ENCODE assay signal across 11 mouse cellular contexts in the genomic region with DNA sequence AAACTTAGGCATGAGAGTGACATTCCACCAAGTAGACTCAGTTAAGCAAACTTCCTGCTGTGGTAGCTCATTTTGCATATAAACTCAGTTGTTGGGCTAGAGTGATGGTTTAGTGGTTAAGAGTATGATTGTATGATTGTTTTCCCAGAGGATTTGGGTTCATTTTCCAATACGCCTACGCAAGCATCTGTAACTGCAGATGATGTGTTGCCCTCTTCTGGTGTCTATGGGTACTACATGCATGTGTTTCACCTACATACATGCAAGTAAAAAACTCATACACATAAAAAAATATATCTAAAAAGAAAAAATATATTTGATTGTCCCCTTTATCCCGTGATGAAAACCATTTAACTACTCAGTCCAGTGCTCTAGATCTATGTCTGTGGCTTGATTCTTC.
DNase-seq lines count a peak whose midpoint lies in the region; ATAC-seq lines count a peak whose summit lies in the region.
"Had no signal": no experiment of that assay in that cellular context is flagged by ENCODE, and none has a peak within 500 bp of the region (broad histone marks: within the 10 kb centered on the region; RNA-seq: fewer than 3 reads in every experiment).

No protein-coding gene starts in this region.

- no peaks in the 10 kb centered on the region for H3K36me3 ChIP-seq in midbrain, embryonic 11.5 days (ENCODE audit: control insufficient read depth, insufficient read depth, low read length)
- no peaks in the 10 kb centered on the region for H3K36me3 ChIP-seq in midbrain, embryonic 10.5 days
- H3K36me3 ChIP-seq: embryonic facial prominence, embryonic 15.5 days; hindbrain, embryonic 15.5 days had no signal

- no peaks in the 10 kb centered on the region for H3K4me1 ChIP-seq in midbrain, embryonic 11.5 days (ENCODE audit: control insufficient read depth, insufficient read depth, low read length)
- H3K4me1 ChIP-seq in midbrain, embryonic 10.5 days: no peaks in the 10 kb centered on the region
- H3K4me1 ChIP-seq: embryonic facial prominence, embryonic 15.5 days; hindbrain, embryonic 15.5 days; megakaryocyte, embryonic 14.5 days had no signal

- H3K9ac ChIP-seq in midbrain, embryonic 11.5 days (ENCODE audit: low read length): no peak overlapping the region
- H3K9ac ChIP-seq: embryonic facial prominence, embryonic 15.5 days; hindbrain, embryonic 15.5 days had no signal

- peak; percentile 39 for DNase-seq in CD4-positive, CD25-positive, alpha-beta regulatory T cell, adult 2 months (ENCODE audit: low read depth, low spot score)
- DNase-seq in kidney, adult 9 months: peak; percentile 15
- DNase-seq in kidney, adult 11 months: no peak
- peak; percentile 83 for DNase-seq in midbrain, embryonic 11.5 days (ENCODE audit: low spot score, missing footprints)
- DNase-seq in midbrain, embryonic 10.5 days (ENCODE audit: low spot score): no peak
- peak; percentile 56 for DNase-seq in retina, postnatal 1 day
- no peak for DNase-seq in frontal cortex, postnatal 25 days (ENCODE audit: low spot score in 2 of 2)

- ATAC-seq in CD4-positive, CD25-positive, alpha-beta regulatory T cell, adult 4 months: no peak
- no peak for ATAC-seq in midbrain, embryonic 11.5 days (ENCODE audit: low FRiP score)

- H3K4me2 ChIP-seq in midbrain, embryonic 11.5 days: no peak overlapping the region
- H3K4me2 ChIP-seq: embryonic facial prominence, embryonic 15.5 days; hindbrain, embryonic 15.5 days had no signal

- H3K9me3 ChIP-seq in midbrain, embryonic 11.5 days (ENCODE audit: control insufficient read depth, low read length): no peaks in the 10 kb centered on the region
- no peaks in the 10 kb centered on the region; the same call in 1 of the 2 replicates for H3K9me3 ChIP-seq in midbrain, embryonic 10.5 days (replicated peaks)
- H3K9me3 ChIP-seq: embryonic facial prominence, embryonic 15.5 days; hindbrain, embryonic 15.5 days; megakaryocyte, embryonic 14.5 days had no signal

- H3K27me3 ChIP-seq in midbrain, embryonic 11.5 days (ENCODE audit: control insufficient read depth, insufficient read depth, low read length): no peaks in the 10 kb centered on the region
- H3K27me3 ChIP-seq in midbrain, embryonic 10.5 days (ENCODE audit: low read depth, poor library complexity, severe bottlenecking): no peaks in the 10 kb centered on the region
- H3K27me3 ChIP-seq: embryonic facial prominence, embryonic 15.5 days; hindbrain, embryonic 15.5 days had no signal

- H3K27ac ChIP-seq in midbrain, embryonic 11.5 days (ENCODE audit: low read depth, low read length): no peak overlapping the region
- H3K27ac ChIP-seq in midbrain, embryonic 10.5 days (replicated peaks): no peak overlapping the region
- H3K27ac ChIP-seq: embryonic facial prominence, embryonic 15.5 days; hindbrain, embryonic 15.5 days had no signal

- H3K4me3 ChIP-seq in midbrain, embryonic 11.5 days (ENCODE audit: low read depth, low read length): no peak overlapping the region
- no peak overlapping the region for H3K4me3 ChIP-seq in midbrain, embryonic 10.5 days
- H3K4me3 ChIP-seq: embryonic facial prominence, embryonic 15.5 days; hindbrain, embryonic 15.5 days; megakaryocyte, embryonic 14.5 days had no signal

- WGBS in midbrain, embryonic 11.5 days: 58% methylated on average over 3 of the region's 3 CpGs
- 53% methylated on average over 3 of the region's 3 CpGs for whole genome bisulfite sequencing in midbrain, embryonic 10.5 days

Comparison
In these comparisons a context has a peak if more than half of its experiments do, and no peak if none do; other contexts are left out.
1. DNase-seq: peak in CD4-positive, CD25-positive, alpha-beta regulatory T cell, adult 2 months (single experiment), kidney, adult 9 months (single experiment), midbrain, embryonic 11.5 days (single experiment) and retina, postnatal 1 day (single experiment); none in kidney, adult 11 months (single experiment), midbrain, embryonic 10.5 days (single experiment) and frontal cortex, postnatal 25 days (0 of 2).